Mouse (Mus musculus) ovary, postnatal 10 days (tissue): ENCODE data around the gene Krt83.
A peak's percentile ranks its signal among the peaks of the same experiment; 100 is the strongest.
"Not testable (repeated sequence)": the region's sequence is repeated elsewhere in the genome, so short reads cannot be mapped to it uniquely, and the experiment has no call there.

Experiments
- DNase-seq: peaks from one replicate; pipeline ENCODE4 v3.0.0; 2022; ENCODE audit warnings: low spot score

Gene Krt83

GRCm38 (mm10) chr15:101491431-101491830 lies at the start of gene Krt83:
Gene Krt83 (minus strand): TSS chr15:101491512.
- DNase-seq = no peak

- no peak for DNase-seq
Measured at GRCm38 (mm10) chr15:101538580-101538900, 47.2 kb upstream of the Krt83 start.

GRCm38 (mm10) chr15:101537864-101538579 lies 46.7 kb upstream of the Krt83 start:
- no peak for DNase-seq

- DNase-seq = no peak
Measured at GRCm38 (mm10) chr15:101536054-101536850, 44.9 kb upstream of the Krt83 start.

GRCm38 (mm10) chr15:101532720-101533119 lies 41.4 kb upstream of the Krt83 start, which contains the start of gene Krt84:
Gene Krt84 (minus strand): TSS chr15:101532820.
- no peak for DNase-seq

GRCm38 (mm10) chr15:101522556-101523232 lies 31.4 kb upstream of the Krt83 start:
- no peak for DNase-seq

GRCm38 (mm10) chr15:101519792-101520191 lies 28.5 kb upstream of the Krt83 start:
- peak; percentile 52 for DNase-seq

- not testable (repeated sequence) for DNase-seq
Measured at GRCm38 (mm10) chr15:101517161-101517560, 25.8 kb upstream of the Krt83 start, which contains the start of gene Gm49425. Gene Gm49425 (minus strand): TSS chr15:101517261.

GRCm38 (mm10) chr15:101508247-101508646 lies 16.9 kb upstream of the Krt83 start:
- no peak for DNase-seq

GRCm38 (mm10) chr15:101506896-101507758 lies 15.8 kb upstream of the Krt83 start:
- DNase-seq = no peak

GRCm38 (mm10) chr15:101497181-101497580 lies 5.9 kb upstream of the Krt83 start:
- no peak for DNase-seq

GRCm38 (mm10) chr15:101495266-101495665 lies 4.0 kb upstream of the Krt83 start:
- DNase-seq = no peak

GRCm38 (mm10) chr15:101494203-101494602 lies 2.9 kb upstream of the Krt83 start:
- no peak for DNase-seq

GRCm38 (mm10) chr15:101493713-101494112 lies 2.4 kb upstream of the Krt83 start:
- DNase-seq = no peak

- no peak for DNase-seq
Measured at GRCm38 (mm10) chr15:101492718-101493117, 1.4 kb upstream of the Krt83 start.

GRCm38 (mm10) chr15:101485911-101486635 lies 5.2 kb downstream of the Krt83 start:
- DNase-seq = no peak

- DNase-seq = no peak
Measured at GRCm38 (mm10) chr15:101484939-101485338, 6.4 kb downstream of the Krt83 start.

- no peak for DNase-seq
Measured at GRCm38 (mm10) chr15:101483646-101484045, 7.7 kb downstream of the Krt83 start.

- no peak for DNase-seq
Measured at GRCm38 (mm10) chr15:101482056-101482455, 9.3 kb downstream of the Krt83 start.

- DNase-seq = no peak
Measured at GRCm38 (mm10) chr15:101479666-101480060, 11.6 kb downstream of the Krt83 start.
